Mouse (Mus musculus): Measurements from ENCODE around the gene Pknox1.

Gene Pknox1

DNA sequence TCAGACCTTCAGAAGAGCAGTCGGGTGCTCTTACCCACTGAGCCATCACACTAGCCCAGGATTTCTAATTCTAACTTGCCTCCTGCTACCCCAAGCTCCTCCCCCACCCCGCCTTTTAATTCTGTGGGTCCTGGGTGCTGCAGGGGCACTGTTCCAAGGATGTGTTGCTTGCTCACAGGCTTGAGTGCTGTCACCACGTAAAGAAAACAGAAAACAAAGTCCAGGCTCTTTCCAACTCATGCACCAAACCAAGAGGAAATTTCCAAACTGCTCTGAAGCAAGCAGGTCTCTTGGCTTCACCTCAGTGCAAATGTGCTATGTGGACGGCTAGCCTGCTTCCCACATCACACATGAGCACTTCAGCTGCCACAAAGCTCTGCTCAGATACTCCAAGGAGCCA is 90.8 kb downstream of the Pknox1 start:
- DNase-seq, result no peak

DNA sequence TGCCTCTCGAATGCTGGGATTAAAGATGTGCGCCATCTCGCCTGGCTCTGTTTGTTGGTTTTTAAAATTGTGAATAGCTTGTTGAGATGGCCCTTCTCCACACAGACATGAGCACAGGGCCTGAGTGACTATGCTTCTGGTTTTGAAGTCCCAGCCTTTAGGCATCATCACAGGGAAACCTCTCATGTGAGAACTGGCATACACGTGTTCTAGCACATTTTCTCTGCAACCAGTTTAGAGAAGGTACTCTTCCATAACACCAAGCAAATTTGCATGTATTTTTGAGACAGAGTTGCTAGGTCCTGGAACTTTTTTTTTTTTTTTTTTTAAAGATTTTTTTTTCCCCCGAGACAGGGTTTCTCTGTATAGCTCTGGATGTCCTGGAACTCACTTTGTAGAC is 92.1 kb downstream of the Pknox1 start:
- no peak for DNase-seq
